Mouse (Mus musculus) liver (tissue): ENCODE measurements around the gene M1ap.

Experiments used
- DNase-seq: peaks from one replicate; pipeline ENCODE4 v3.0.0-alpha.2; 2020; ENCODE audit warnings: mixed read lengths

The M1ap gene

GRCm38 (mm10) chr6:83077630-83078323 lies 131.1 kb downstream of the M1ap start, which contains the start of gene Pcgf1:
Gene Pcgf1, plus strand, starts transcription at chr6:83077869.
- peak; percentile 32 for DNase-seq

GRCm38 (mm10) chr6:83078324-83078858 lies 131.7 kb downstream of the M1ap start:
- DNase-seq = peak; percentile 99
